Mouse (Mus musculus): ENCODE data around the gene Tbc1d15. TPM values are rescaled to one million over a fixed set of nuclear protein-coding genes. Genes with fewer than 3 reads are reported as not detected.

Tbc1d15 gene
- polyA plus RNA-seq, 1 experiment from 2014 or later: 74.4 TPM

DNA sequence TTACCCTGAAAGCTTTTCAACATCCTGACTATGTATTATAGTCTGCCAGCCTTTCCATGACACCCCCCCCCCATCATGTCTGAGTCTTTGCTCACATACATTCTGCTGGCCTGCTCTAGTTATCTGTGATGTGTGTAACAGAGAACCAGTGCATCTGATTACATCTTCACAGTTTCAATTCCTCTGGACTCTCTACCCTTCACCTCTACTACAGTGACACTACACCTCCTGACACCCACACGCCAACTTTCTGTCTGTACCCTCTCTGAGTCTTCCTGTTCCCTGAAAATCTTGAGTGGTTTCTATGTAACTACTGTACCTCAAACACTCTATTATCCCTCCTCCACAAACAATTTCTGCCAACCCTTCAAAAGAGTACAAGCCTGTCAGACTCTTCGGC, 5.8 kb downstream of the Tbc1d15 start:
- no peak for DNase-seq
- H3K27ac ChIP-seq (ENCODE audit: low read depth): no peak overlapping the region
- no peak for TF ChIP-seq CTCF (IDR thresholded peaks at IDR 0.05; ENCODE audit: low read depth)
- no peaks in the 10 kb centered on the region for H3K36me3 ChIP-seq (ENCODE audit: insufficient read depth)
- WGBS: 85% methylated on average over 2 of the region's 2 CpGs
- no peak overlapping the region for H3K4me2 ChIP-seq
- no peaks in the 10 kb centered on the region for H3K9me3 ChIP-seq (ENCODE audit: low read depth, low read length)
- no peak overlapping the region for H3K9ac ChIP-seq
- no peak overlapping the region for H3K4me3 ChIP-seq (ENCODE audit: low read depth, low read length)
- no peak for ATAC-seq (ENCODE audit: insufficient read depth)
- H3K4me1 ChIP-seq (ENCODE audit: insufficient read depth): no peaks in the 10 kb centered on the region
- no peaks in the 10 kb centered on the region for H3K27me3 ChIP-seq (ENCODE audit: insufficient read depth, low read length)

DNA sequence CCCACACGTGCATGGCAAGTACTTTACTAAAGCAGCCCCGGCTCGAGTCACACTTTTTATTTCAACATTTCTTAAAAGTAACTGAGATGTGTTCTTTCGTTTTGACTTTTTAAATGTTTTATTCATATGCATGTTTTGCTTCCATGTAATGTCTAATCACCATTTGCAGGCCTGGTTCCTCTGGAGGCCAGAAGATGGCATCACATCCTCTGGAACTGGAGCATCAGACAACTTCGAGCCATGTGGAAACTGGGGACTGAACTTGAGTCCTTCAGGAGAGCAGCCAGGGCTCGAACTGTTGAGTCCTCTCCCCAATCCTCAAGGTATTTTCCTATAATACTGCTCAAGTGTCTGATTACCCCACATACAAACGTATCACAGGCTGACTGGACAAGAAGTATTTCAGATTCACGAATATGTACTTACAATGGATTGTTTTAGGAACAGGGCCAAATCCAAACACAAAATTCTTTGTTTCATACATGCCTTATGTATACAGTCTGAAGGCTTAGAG, 10.1 kb downstream of the Tbc1d15 start:
- peaks cover 22% of the 10 kb centered on the region for H3K36me3 ChIP-seq (ENCODE audit: insufficient read depth)
- TF ChIP-seq CTCF (IDR thresholded peaks at IDR 0.05; ENCODE audit: low read depth): no peak
- no peaks in the 10 kb centered on the region for H3K27me3 ChIP-seq (ENCODE audit: insufficient read depth, low read length)
- no peak for ATAC-seq (ENCODE audit: insufficient read depth)
- DNase-seq: peak; percentile 27
- no peak overlapping the region for H3K9ac ChIP-seq
- no peak overlapping the region for H3K4me3 ChIP-seq (ENCODE audit: low read depth, low read length)
- no peak overlapping the region for H3K4me2 ChIP-seq
- H3K4me1 ChIP-seq (ENCODE audit: insufficient read depth): no peaks in the 10 kb centered on the region
- no peaks in the 10 kb centered on the region for H3K9me3 ChIP-seq (ENCODE audit: low read depth, low read length)
- no peak overlapping the region for H3K27ac ChIP-seq (ENCODE audit: low read depth)
- WGBS: 63% methylated on average over 8 of the region's 8 CpGs

DNA sequence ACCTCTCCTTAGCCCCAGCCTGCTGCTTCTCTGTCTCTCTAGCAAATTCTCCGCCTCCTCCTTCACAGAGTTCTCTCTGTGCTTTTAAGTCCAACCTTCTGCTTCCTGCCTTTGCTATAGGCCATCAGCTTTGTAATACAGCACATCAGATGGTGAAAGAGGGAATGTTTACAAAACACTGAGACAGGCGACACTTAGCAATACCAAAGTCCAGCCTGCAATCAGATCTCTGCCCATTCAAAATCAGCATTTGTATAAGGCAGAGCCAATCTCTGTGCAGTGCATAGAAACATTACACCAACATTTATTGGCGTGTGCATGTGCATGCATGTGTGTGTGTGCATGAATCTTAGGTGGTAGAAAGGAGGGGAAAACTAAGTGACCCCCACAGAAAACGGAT, 13.3 kb downstream of the Tbc1d15 start:
- no peaks in the 10 kb centered on the region for H3K9me3 ChIP-seq (ENCODE audit: low read depth, low read length)
- no peaks in the 10 kb centered on the region for H3K27me3 ChIP-seq (ENCODE audit: insufficient read depth, low read length)
- ATAC-seq (ENCODE audit: insufficient read depth): no peak
- no peaks in the 10 kb centered on the region for H3K4me1 ChIP-seq (ENCODE audit: insufficient read depth)
- WGBS: 72% methylated on average over 4 of the region's 4 CpGs
- no peak overlapping the region for H3K4me2 ChIP-seq
- H3K4me3 ChIP-seq (ENCODE audit: low read depth, low read length): no peak overlapping the region
- no peak for TF ChIP-seq CTCF (IDR thresholded peaks at IDR 0.05; ENCODE audit: low read depth)
- no peak overlapping the region for H3K9ac ChIP-seq
- DNase-seq: no peak
- peaks cover 34% of the 10 kb centered on the region for H3K36me3 ChIP-seq (ENCODE audit: insufficient read depth)
- H3K27ac ChIP-seq (ENCODE audit: low read depth): no peak overlapping the region

DNA sequence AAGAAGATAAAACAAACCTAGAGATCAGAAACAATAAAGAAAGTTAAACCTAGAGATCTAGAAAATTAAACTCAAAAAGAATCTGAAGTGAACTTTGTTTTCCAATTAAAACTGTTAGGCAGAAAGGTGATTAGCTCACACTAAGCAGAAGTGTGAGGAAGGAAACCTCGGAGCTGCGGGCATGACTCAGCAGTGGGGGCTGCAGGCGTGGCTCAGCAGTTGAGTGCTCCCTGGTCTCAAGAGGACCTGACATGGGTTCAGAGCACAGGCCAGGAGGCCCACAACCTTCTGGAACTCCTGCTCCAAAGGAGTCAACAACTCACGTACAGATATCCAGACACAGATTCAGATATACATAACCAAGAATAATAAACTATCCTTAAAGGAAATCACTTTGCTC, 14.5 kb downstream of the Tbc1d15 start:
- ATAC-seq (ENCODE audit: insufficient read depth) (no peak), DNase-seq (no peak)
- Histone ChIP-seq H3K9ac (no peak overlapping the region), H3K4me2 (no peak overlapping the region), H3K27me3 (ENCODE audit: insufficient read depth, low read length) (no peaks in the 10 kb centered on the region), H3K27ac (ENCODE audit: low read depth) (no peak overlapping the region), H3K36me3 (ENCODE audit: insufficient read depth) (peaks cover 41% of the 10 kb centered on the region), H3K4me3 (ENCODE audit: low read depth, low read length) (no peak overlapping the region), H3K9me3 (ENCODE audit: low read depth, low read length) (no peaks in the 10 kb centered on the region), H3K4me1 (ENCODE audit: insufficient read depth) (no peaks in the 10 kb centered on the region)
- TF ChIP-seq CTCF (IDR thresholded peaks at IDR 0.05; ENCODE audit: low read depth): no peak
- WGBS: 77% methylated on average over 4 of the region's 4 CpGs

DNA sequence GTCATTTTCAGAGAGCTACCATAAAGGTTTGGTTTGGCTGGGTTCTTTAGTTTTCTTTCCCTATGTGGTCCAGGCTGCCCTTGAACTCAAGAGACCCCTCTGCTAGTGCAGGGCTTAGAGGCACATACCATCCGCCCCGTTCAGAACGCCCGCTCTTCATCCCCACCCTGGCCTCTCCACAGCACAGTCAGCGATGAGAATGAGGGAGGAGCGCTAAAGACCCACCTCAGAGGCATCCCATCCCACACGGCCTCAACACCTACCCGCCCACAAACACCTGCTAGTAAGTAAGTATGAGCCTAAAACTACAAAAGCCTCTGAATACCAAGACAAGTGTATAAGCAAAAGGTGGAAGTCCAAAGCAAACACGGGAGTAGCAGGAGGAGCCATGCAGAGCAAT, 15.8 kb downstream of the Tbc1d15 start:
- no peaks in the 10 kb centered on the region for H3K27me3 ChIP-seq (ENCODE audit: insufficient read depth, low read length)
- no peak for TF ChIP-seq CTCF (IDR thresholded peaks at IDR 0.05; ENCODE audit: low read depth)
- DNase-seq (no peak), ATAC-seq (ENCODE audit: insufficient read depth) (no peak)
- H3K27ac ChIP-seq (ENCODE audit: low read depth): no peak overlapping the region
- no peaks in the 10 kb centered on the region for H3K4me1 ChIP-seq (ENCODE audit: insufficient read depth)
- WGBS: 88% methylated on average over 9 of the region's 9 CpGs
- H3K36me3 ChIP-seq (ENCODE audit: insufficient read depth): peaks cover 41% of the 10 kb centered on the region
- no peak overlapping the region for H3K4me3 ChIP-seq (ENCODE audit: low read depth, low read length)
- no peak overlapping the region for H3K4me2 ChIP-seq
- H3K9ac ChIP-seq: no peak overlapping the region
- no peaks in the 10 kb centered on the region for H3K9me3 ChIP-seq (ENCODE audit: low read depth, low read length)

DNA sequence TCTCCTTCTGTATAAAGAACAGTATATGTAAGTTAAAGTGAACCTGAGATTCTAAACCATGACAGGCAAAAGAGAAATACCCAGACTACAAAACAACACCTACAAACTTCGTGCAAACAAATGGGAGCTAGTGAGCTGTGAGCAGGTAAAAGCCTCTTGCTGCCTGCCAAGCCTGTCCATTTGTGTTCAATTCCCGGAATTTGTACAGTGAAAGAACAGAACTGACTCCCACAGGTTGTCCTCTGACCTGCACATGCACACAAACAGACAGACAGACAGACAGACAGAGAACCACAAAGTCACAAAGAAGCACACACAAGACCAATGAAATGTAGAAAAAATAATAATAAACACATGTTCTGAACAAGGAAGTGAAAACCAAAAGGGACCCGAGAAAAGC, 17.5 kb downstream of the Tbc1d15 start:
- H3K36me3 ChIP-seq (ENCODE audit: insufficient read depth): peaks cover 33% of the 10 kb centered on the region
- 86% methylated on average over 3 of the region's 3 CpGs for WGBS

GRCm38 (mm10) chr10:115232513-115232912, 18.8 kb downstream of the Tbc1d15 start:
- no peak overlapping the region for H3K4me3 ChIP-seq (ENCODE audit: low read depth, low read length)
- TF ChIP-seq CTCF (IDR thresholded peaks at IDR 0.05; ENCODE audit: low read depth): 0 out of 2 replicates have a peak, but pooled peaks have one; percentile 17
- no peaks in the 10 kb centered on the region for H3K4me1 ChIP-seq (ENCODE audit: insufficient read depth)
- no peaks in the 10 kb centered on the region for H3K9me3 ChIP-seq (ENCODE audit: low read depth, low read length)
- no peak overlapping the region for H3K9ac ChIP-seq
- DNase-seq (peak; percentile 6), ATAC-seq (ENCODE audit: insufficient read depth) (no peak)
- WGBS: 84% methylated on average over 3 of the region's 3 CpGs
- H3K27me3 ChIP-seq (ENCODE audit: insufficient read depth, low read length): no peaks in the 10 kb centered on the region
- peaks cover 25% of the 10 kb centered on the region for H3K36me3 ChIP-seq (ENCODE audit: insufficient read depth)
- no peak overlapping the region for H3K27ac ChIP-seq (ENCODE audit: low read depth)
- no peak overlapping the region for H3K4me2 ChIP-seq

More for the DNA sequence above, 17.5 kb downstream of the Tbc1d15 start:
- Histone ChIP-seq H3K4me3 (ENCODE audit: low read depth, low read length) (no peak overlapping the region), H3K9me3 (ENCODE audit: low read depth, low read length) (no peaks in the 10 kb centered on the region), H3K9ac (no peak overlapping the region), H3K27me3 (ENCODE audit: insufficient read depth, low read length) (no peaks in the 10 kb centered on the region), H3K4me2 (no peak overlapping the region), H3K27ac (ENCODE audit: low read depth) (no peak overlapping the region), H3K4me1 (ENCODE audit: insufficient read depth) (no peaks in the 10 kb centered on the region)
- no peak for TF ChIP-seq CTCF (IDR thresholded peaks at IDR 0.05; ENCODE audit: low read depth)
- ATAC-seq (ENCODE audit: insufficient read depth) (no peak), DNase-seq (no peak)

GRCm38 (mm10) chr10:115229023-115229422, 22.2 kb downstream of the Tbc1d15 start:
- no peaks in the 10 kb centered on the region for H3K9me3 ChIP-seq (ENCODE audit: low read depth, low read length)
- no peak for DNase-seq
- no peak overlapping the region for H3K4me2 ChIP-seq
- TF ChIP-seq CTCF (IDR thresholded peaks at IDR 0.05; ENCODE audit: low read depth): no peak
- H3K27ac ChIP-seq (ENCODE audit: low read depth): no peak overlapping the region
- no peak overlapping the region for H3K4me3 ChIP-seq (ENCODE audit: low read depth, low read length)
- no peaks in the 10 kb centered on the region for H3K27me3 ChIP-seq (ENCODE audit: insufficient read depth, low read length)
- no peaks in the 10 kb centered on the region for H3K4me1 ChIP-seq (ENCODE audit: insufficient read depth)
- ATAC-seq (ENCODE audit: insufficient read depth): no peak
- WGBS: 84% methylated on average over 9 of the region's 9 CpGs
- peaks cover 20% of the 10 kb centered on the region; the same call in 1 of the 2 replicates for H3K36me3 ChIP-seq (ENCODE audit: insufficient read depth)
- no peak overlapping the region for H3K9ac ChIP-seq

Measured in lung, embryonic 14.5 days (tissue).